Mouse (Mus musculus): ENCODE results near the gene Pakap. TPM values are rescaled to one million over a fixed set of nuclear protein-coding genes. Genes with fewer than 3 reads are reported as not detected.

The Pakap gene
- polyA plus RNA-seq, 1 experiment from 2014 or later = 25.3 TPM

DNA sequence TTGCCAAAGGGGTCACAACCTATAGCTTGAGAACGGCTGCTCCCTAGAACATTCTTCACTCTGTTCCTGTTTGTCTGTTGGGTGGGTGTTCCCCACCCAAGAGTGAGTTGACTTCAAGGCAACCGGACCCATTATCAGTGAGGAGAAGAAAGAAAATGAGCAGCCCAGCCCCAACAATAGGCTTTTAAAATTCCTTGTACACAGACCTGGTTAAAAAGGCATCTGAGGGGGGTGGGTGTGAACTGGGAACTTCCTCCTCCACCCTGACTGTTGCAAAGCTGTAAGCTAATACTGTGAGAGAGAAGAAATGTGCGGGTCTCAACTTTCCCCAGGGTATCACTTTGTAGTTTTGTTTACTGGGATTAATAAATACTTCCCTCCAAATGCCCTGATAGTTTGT lies 226.6 kb downstream of the Pakap start:
- H3K4me3 ChIP-seq = no peak overlapping the region
- no peak for DNase-seq (ENCODE audit: low spot score)
- H3K27me3 ChIP-seq (ENCODE audit: insufficient read depth, poor library complexity, severe bottlenecking) = no peaks in the 10 kb centered on the region
- H3K27ac ChIP-seq = no peak overlapping the region
- 33% methylated on average over 3 of the region's 3 CpGs for WGBS
- H3K36me3 ChIP-seq = no peaks in the 10 kb centered on the region
- no peaks in the 10 kb centered on the region for H3K9me3 ChIP-seq
- peaks cover 47% of the 10 kb centered on the region for H3K4me1 ChIP-seq (replicated peaks)

DNA sequence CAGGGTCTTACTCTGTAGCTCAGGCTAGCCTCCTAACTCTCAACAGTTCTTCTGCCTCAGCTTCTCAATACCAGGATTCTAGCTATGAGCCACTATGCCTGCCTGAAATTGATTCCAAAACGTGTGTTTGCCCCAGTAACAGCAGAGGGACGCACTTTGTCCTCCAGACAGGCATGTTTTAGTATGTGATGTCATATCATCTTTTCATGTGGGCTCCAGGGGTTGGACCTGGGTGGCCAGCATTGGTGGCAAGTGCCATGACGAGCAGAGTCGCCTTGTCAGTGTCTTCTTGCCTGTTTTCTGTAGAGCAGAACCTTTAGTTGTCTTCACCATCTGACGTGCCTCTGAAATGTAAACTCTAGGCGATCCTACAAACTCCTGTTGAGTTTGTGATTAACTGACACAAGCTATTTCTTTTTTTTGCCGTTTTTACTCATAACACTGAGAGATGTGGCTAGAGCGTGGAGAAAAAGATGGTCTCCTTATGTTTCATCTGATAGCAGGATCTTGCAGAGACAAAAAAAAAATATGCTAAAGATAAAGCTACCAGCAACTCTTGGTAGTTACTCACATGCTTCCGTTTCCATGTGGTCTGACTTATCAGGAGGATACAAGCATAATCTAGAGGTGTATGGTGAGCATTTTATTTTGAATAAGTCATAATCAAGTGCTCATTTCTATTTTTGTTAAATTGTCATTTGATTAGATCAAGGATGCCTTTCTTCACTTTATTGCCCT lies 229.7 kb downstream of the Pakap start:
- peak overlapping the region; percentile 85 for H3K27ac ChIP-seq
- H3K36me3 ChIP-seq = peaks cover 10% of the 10 kb centered on the region; the same call in 1 of the 2 replicates
- no peak for DNase-seq (ENCODE audit: low spot score)
- H3K4me1 ChIP-seq (replicated peaks) = peaks cover 32% of the 10 kb centered on the region
- H3K9me3 ChIP-seq = no peaks in the 10 kb centered on the region
- WGBS = 82% methylated on average over 9 of the region's 9 CpGs
- no peak overlapping the region for H3K4me3 ChIP-seq
- no peaks in the 10 kb centered on the region for H3K27me3 ChIP-seq (ENCODE audit: insufficient read depth, poor library complexity, severe bottlenecking)

DNA sequence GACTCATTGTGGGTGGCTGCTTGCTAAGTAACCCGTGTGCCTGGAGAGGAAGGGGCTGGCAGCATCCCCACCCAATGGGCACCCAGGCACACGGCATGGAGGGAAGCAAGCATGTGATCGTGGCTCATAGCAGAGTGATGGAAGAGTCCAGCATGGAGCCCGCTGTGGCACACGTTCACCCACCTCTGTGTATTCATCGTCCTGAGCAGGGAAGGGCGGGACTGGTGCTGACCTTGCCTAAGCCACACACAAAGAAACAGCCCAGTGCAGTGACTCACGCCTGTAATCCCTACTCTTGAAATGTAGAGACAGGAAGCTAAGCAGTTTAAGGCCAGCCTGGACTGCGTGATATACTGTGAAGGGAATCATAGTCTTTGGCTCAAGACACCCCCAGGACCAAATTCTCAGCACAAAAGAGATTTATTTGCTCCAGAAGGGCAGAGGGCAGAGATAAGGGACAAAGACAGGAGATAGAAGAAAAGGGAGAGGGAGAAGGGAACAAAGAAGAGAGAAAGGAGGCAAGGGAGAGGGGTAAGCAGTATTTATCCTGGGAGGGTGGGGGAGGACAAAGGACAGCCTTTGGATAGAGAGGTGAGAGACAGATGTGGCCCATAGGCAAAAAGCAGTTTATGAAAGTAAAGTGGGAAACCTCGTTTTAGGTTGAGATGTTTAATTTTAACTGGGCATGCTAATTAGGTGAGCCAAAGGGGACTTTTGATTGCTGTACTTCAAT lies 230.5 kb downstream of the Pakap start:
- H3K4me3 ChIP-seq = no peak overlapping the region
- H3K9me3 ChIP-seq = no peaks in the 10 kb centered on the region
- H3K27ac ChIP-seq = peak overlapping the region; percentile 85
- DNase-seq (ENCODE audit: low spot score) = no peak
- H3K27me3 ChIP-seq (ENCODE audit: insufficient read depth, poor library complexity, severe bottlenecking) = no peaks in the 10 kb centered on the region
- peaks cover 29% of the 10 kb centered on the region for H3K4me1 ChIP-seq (replicated peaks)
- 35% methylated on average over 10 of the region's 10 CpGs for whole genome bisulfite sequencing
- H3K36me3 ChIP-seq = peaks cover 10% of the 10 kb centered on the region; the same call in 1 of the 2 replicates

- WGBS = 83% methylated on average over 1 of the region's 1 CpGs
- peak overlapping the region; percentile 85 for H3K27ac ChIP-seq
- H3K27me3 ChIP-seq (ENCODE audit: insufficient read depth, poor library complexity, severe bottlenecking) = no peaks in the 10 kb centered on the region
- no peak overlapping the region for H3K4me3 ChIP-seq
- H3K36me3 ChIP-seq = peaks cover 10% of the 10 kb centered on the region
- no peak for DNase-seq (ENCODE audit: low spot score)
- H3K9me3 ChIP-seq = no peaks in the 10 kb centered on the region
- peaks cover 21% of the 10 kb centered on the region for H3K4me1 ChIP-seq (replicated peaks)
Measured at GRCm38 (mm10) chr4:57799297-57799696, 231.3 kb downstream of the Pakap start.

DNA sequence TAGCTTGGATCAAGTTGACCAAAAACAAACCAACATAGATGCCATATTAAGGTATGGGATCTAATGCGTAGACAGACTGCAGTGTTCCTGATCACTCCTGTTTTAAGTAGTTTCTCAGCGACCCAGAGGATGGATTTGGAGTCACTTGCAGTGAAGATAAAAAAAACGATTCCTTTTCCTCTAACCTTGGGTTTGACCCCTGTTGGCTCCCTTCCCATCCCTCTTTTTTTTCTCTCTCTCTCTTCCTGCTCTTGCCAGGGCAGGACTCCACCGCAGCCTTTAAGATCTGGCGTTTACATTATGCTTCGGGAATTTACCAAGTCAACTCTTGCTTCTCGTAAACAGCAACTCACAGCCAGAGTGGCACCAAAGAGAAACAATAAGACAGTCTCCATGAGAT lies 233.3 kb downstream of the Pakap start:
- DNase-seq (ENCODE audit: low spot score) = no peak
- H3K4me1 ChIP-seq (replicated peaks) = peaks cover 16% of the 10 kb centered on the region
- H3K27ac ChIP-seq = no peak overlapping the region
- no peaks in the 10 kb centered on the region for H3K27me3 ChIP-seq (ENCODE audit: insufficient read depth, poor library complexity, severe bottlenecking)
- no peaks in the 10 kb centered on the region for H3K9me3 ChIP-seq
- H3K4me3 ChIP-seq = no peak overlapping the region
- 85% methylated on average over 7 of the region's 7 CpGs for WGBS
- peaks cover 13% of the 10 kb centered on the region for H3K36me3 ChIP-seq

GRCm38 (mm10) chr4:57801986-57802385 lies 234.0 kb downstream of the Pakap start:
- WGBS = 84% methylated on average over 5 of the region's 5 CpGs

GRCm38 (mm10) chr4:57802411-57802810 lies 234.4 kb downstream of the Pakap start:
- Histone ChIP-seq H3K9me3 (no peaks in the 10 kb centered on the region), H3K4me3 (no peak overlapping the region), H3K4me1 (replicated peaks) (peaks cover 16% of the 10 kb centered on the region), H3K36me3 (peaks cover 13% of the 10 kb centered on the region), H3K27me3 (ENCODE audit: insufficient read depth, poor library complexity, severe bottlenecking) (no peaks in the 10 kb centered on the region), H3K27ac (no peak overlapping the region)
- no peak for DNase-seq (ENCODE audit: low spot score)
- WGBS = 88% methylated on average over 3 of the region's 3 CpGs

More at GRCm38 (mm10) chr4:57801986-57802385, 234.0 kb downstream of the Pakap start:
- Histone ChIP-seq H3K9me3 (no peaks in the 10 kb centered on the region), H3K27me3 (ENCODE audit: insufficient read depth, poor library complexity, severe bottlenecking) (no peaks in the 10 kb centered on the region), H3K36me3 (peaks cover 13% of the 10 kb centered on the region), H3K4me3 (no peak overlapping the region), H3K4me1 (replicated peaks) (peaks cover 16% of the 10 kb centered on the region), H3K27ac (no peak overlapping the region)
- DNase-seq (ENCODE audit: low spot score) = no peak

GRCm38 (mm10) chr4:57804902-57805301 lies 236.9 kb downstream of the Pakap start:
- Histone ChIP-seq H3K27me3 (ENCODE audit: insufficient read depth, poor library complexity, severe bottlenecking) (no peaks in the 10 kb centered on the region), H3K27ac (no peak overlapping the region), H3K4me3 (no peak overlapping the region), H3K36me3 (peaks cover 21% of the 10 kb centered on the region), H3K9me3 (no peaks in the 10 kb centered on the region), H3K4me1 (replicated peaks) (no peaks in the 10 kb centered on the region)
- DNase-seq (ENCODE audit: low spot score) = no peak
- 88% methylated on average over 6 of the region's 6 CpGs for WGBS

GRCm38 (mm10) chr4:57809449-57809848 lies 241.5 kb downstream of the Pakap start:
- Histone ChIP-seq H3K27me3 (ENCODE audit: insufficient read depth, poor library complexity, severe bottlenecking) (no peaks in the 10 kb centered on the region), H3K4me3 (no peak overlapping the region), H3K27ac (no peak overlapping the region), H3K4me1 (replicated peaks) (peaks cover 11% of the 10 kb centered on the region; the same call in 1 of the 2 replicates), H3K9me3 (no peaks in the 10 kb centered on the region), H3K36me3 (peaks cover 11% of the 10 kb centered on the region; the same call in 1 of the 2 replicates)
- 89% methylated on average over 4 of the region's 4 CpGs for WGBS
- DNase-seq (ENCODE audit: low spot score) = no peak

GRCm38 (mm10) chr4:57812075-57812474 lies 244.1 kb downstream of the Pakap start:
- 77% methylated on average over 1 of the region's 1 CpGs for WGBS
- Histone ChIP-seq H3K27me3 (ENCODE audit: insufficient read depth, poor library complexity, severe bottlenecking) (no peaks in the 10 kb centered on the region), H3K4me1 (replicated peaks) (peaks cover 11% of the 10 kb centered on the region; the same call in 1 of the 2 replicates), H3K27ac (no peak overlapping the region), H3K4me3 (no peak overlapping the region), H3K9me3 (no peaks in the 10 kb centered on the region), H3K36me3 (peaks cover 8% of the 10 kb centered on the region; the same call in 1 of the 2 replicates)
- no peak for DNase-seq (ENCODE audit: low spot score)

DNA sequence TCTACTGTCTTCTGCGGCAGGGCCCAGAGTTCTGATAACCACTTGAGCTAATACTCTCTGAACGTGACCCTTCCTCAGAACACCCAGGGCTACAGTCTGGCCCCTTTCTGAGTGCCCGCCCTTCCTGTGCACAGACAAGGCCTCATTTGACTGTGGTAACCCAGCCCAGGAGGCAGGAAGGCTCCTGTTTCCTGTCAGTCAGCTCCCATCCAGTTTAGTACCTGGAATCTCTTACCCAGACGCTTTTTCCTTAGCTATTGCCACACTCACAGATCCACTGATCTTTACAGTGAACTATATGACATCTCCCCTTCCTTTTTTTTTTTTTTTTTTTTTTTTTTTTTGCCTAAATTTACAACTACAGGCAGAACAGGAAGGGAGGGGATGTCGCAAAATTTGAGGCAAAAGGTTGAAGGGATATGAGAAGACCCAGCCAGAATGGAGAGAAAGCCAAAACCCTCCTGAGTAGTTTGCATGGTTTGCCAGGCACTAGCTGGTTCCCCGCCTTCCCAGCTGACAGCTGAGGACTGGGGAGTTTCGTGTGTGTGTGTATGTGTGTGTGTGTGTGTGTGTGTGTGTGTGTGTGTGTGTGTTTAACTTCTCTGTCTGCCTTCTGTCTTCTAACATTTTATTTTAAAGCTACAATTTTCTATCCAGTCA lies 245.1 kb downstream of the Pakap start:
- H3K27ac ChIP-seq = no peak overlapping the region
- peaks cover 11% of the 10 kb centered on the region; the same call in 1 of the 2 replicates for H3K4me1 ChIP-seq (replicated peaks)
- H3K27me3 ChIP-seq (ENCODE audit: insufficient read depth, poor library complexity, severe bottlenecking) = no peaks in the 10 kb centered on the region
- H3K4me3 ChIP-seq = no peak overlapping the region
- peaks cover 10% of the 10 kb centered on the region for H3K36me3 ChIP-seq
- no peaks in the 10 kb centered on the region for H3K9me3 ChIP-seq
- DNase-seq (ENCODE audit: low spot score) = no peak
- WGBS = 63% methylated on average over 7 of the region's 7 CpGs

DNA sequence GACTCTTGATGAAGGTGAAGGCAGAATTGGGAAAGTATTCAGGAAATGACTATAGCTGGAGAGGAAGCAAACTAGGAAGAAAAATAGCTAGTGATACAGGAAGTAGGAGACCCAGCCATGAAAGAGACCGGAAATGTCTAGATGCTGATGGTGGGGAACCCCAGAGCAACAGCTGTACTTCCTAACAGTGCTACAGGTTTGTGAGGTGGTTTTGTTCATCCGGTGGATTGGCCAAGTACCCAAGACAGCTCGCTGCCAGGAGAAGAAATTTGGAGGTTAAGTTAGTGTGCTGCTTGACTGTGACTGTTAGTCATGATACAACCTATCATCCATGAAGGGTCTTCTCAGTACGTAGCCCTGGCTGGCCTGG lies 245.6 kb downstream of the Pakap start:
- H3K36me3 ChIP-seq = peaks cover 9% of the 10 kb centered on the region
- no peaks in the 10 kb centered on the region for H3K9me3 ChIP-seq
- H3K27me3 ChIP-seq (ENCODE audit: insufficient read depth, poor library complexity, severe bottlenecking) = no peaks in the 10 kb centered on the region
- H3K4me1 ChIP-seq (replicated peaks) = peaks cover 11% of the 10 kb centered on the region; the same call in 1 of the 2 replicates
- WGBS = 91% methylated on average over 4 of the region's 4 CpGs
- no peak for DNase-seq (ENCODE audit: low spot score)
- 0 out of 2 replicates have a peak overlapping the region, but pooled peaks have one; percentile 40 for H3K27ac ChIP-seq
- H3K4me3 ChIP-seq = no peak overlapping the region
